Mouse (Mus musculus) lung, embryonic 14.5 days (tissue): ENCODE data around the gene Best3. TPM values are rescaled to one million over a fixed set of nuclear protein-coding genes. Genes with fewer than 3 reads are reported as not detected.

Source experiments
- ATAC-seq: fragments of 200-750 bp; cut with Nextera tagmentation; 2 replicates; pipeline ENCODE4 v1.8.0; 2017; ENCODE audit warnings: mild to moderate bottlenecking, moderate TSS enrichment, moderate library complexity; ENCODE audit not compliant: insufficient read depth
- DNase-seq: peaks from one replicate; pipeline ENCODE4 v3.0.0-alpha.2; 2015
- H3K27ac ChIP-seq: fragments of 300-500 bp; sonication (generic); 2 replicates; pipeline ENCODE4 v1.5.1; 2014; ENCODE audit warnings: low read depth, mild to moderate bottlenecking, moderate library complexity
- H3K27me3 ChIP-seq: fragments of 300-500 bp; sonication (generic); 2 replicates; pipeline ENCODE4 v1.6.1; 2014; ENCODE audit warnings: low read length, control low read depth; ENCODE audit not compliant: insufficient read depth
- H3K36me3 ChIP-seq: fragments of 300-500 bp; sonication (generic); 2 replicates; pipeline ENCODE4 v1.6.1; 2014; ENCODE audit warnings: control low read depth; ENCODE audit not compliant: insufficient read depth
- H3K4me1 ChIP-seq: fragments of 300-500 bp; sonication (generic); 2 replicates; pipeline ENCODE4 v1.6.1; 2014; ENCODE audit warnings: antibody characterized with exemption, control low read depth; ENCODE audit not compliant: insufficient read depth
- H3K4me2 ChIP-seq: fragments of 300-500 bp; sonication (generic); 2 replicates; pipeline ENCODE4 v1.6.1; 2014; ENCODE audit warnings: mild to moderate bottlenecking
- H3K4me3 ChIP-seq: fragments of 300-500 bp; sonication (generic); 2 replicates; pipeline ENCODE4 v1.5.1; 2014; ENCODE audit warnings: low read depth, low read length
- H3K9ac ChIP-seq: fragments of 300-500 bp; sonication (generic); 2 replicates; pipeline ENCODE4 v1.6.1; 2014
- H3K9me3 ChIP-seq: fragments of 300-500 bp; sonication (generic); 2 replicates; pipeline ENCODE4 v1.6.1; 2016; ENCODE audit warnings: low read depth, low read length, control low read depth
- CTCF ChIP-seq: IDR thresholded peaks from 2 replicates; pipeline ENCODE4 v1.5.1; 2016; ENCODE audit warnings: antibody characterized with exemption, low read depth
- WGBS: fragments of 180-500 bp; shearing (Covaris S2); extraction: QIAGEN DNeasy Blood & Tissue Kit; methylation state at CpG from one replicate; pipeline ENCODE4 v1.1.7; 2014; 5-methylcytosine and 5-hydroxymethylcytosine counted together
- polyA plus RNA-seq: library from polyadenylated mRNA; unstranded; fragments of >200 nt; fragmentation: Nextera tagmentation; extraction: Ambion mirVana; gene quantifications from 2 replicates; pipeline ENCODE4 v1.2.1, GENCODE M21; 2014

Best3 gene
- polyA plus RNA-seq, 1 experiment from 2014 or later: 0.11 TPM

DNA sequence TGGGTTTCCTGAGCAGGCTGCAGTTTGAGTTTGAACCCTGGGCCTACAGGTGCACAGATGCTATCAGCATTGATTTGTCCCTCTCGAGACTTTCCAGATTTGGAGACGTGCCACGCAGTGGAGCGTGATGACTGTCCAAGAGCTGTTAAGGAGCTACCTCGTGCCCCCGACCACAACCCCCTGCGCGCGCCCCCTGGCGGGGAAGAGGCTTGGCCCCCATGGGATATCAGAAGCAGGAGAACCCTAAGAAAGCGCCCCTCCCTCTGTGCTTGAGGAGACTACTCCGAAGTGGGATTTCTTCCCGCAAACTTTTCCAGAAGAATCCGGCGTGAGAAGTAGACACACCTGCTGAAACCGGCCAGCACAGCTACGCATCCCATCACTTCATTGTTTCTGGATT is 23.3 kb upstream of the Best3 start:
- no peak for ATAC-seq
- peak; percentile 39 for TF ChIP-seq CTCF
- Histone ChIP-seq H3K4me2 (peak overlapping the region; percentile 54; the same call in 1 of the 2 replicates), H3K9ac (no peak overlapping the region), H3K4me3 (no peak overlapping the region), H3K27me3 (no peaks in the 10 kb centered on the region), H3K9me3 (no peaks in the 10 kb centered on the region), H3K4me1 (peaks cover 12% of the 10 kb centered on the region), H3K27ac (no peak overlapping the region), H3K36me3 (no peaks in the 10 kb centered on the region)
- 45% methylated on average over 17 of the region's 17 CpGs for WGBS
- peak; percentile 18 for DNase-seq

DNA sequence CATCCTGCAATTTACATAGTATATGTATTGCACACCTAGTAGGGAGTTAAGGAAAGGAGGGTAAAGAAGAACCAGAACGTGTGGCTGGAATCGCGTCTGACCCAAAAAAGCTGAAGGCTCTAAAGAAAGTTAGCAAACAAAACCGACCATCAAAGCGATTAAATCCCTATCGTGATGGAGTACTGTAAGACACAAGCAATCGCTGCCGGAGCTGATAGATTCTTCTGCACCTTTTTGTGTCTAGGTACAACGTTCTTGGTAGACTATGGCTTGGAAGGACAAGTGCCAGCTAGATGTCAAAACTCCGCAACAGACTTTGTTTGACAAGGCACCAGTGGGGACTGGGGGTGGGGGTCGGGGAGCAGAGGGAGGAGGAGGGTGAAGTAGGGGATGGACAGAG is 22.0 kb upstream of the Best3 start:
- 47% methylated on average over 11 of the region's 11 CpGs for WGBS
- no peak for TF ChIP-seq CTCF
- H3K9me3 ChIP-seq: no peaks in the 10 kb centered on the region
- H3K4me2 ChIP-seq: peak overlapping the region; percentile 54
- no peaks in the 10 kb centered on the region for H3K36me3 ChIP-seq
- 0 out of 2 replicates have a peak overlapping the region, but pooled peaks have one; percentile 10 for H3K9ac ChIP-seq
- H3K4me1 ChIP-seq: peaks cover 12% of the 10 kb centered on the region
- peak; percentile 55 for DNase-seq
- peak overlapping the region; percentile 25 for H3K4me3 ChIP-seq
- H3K27ac ChIP-seq: peak overlapping the region; percentile 71
- H3K27me3 ChIP-seq: no peaks in the 10 kb centered on the region
- no peak for ATAC-seq

DNA sequence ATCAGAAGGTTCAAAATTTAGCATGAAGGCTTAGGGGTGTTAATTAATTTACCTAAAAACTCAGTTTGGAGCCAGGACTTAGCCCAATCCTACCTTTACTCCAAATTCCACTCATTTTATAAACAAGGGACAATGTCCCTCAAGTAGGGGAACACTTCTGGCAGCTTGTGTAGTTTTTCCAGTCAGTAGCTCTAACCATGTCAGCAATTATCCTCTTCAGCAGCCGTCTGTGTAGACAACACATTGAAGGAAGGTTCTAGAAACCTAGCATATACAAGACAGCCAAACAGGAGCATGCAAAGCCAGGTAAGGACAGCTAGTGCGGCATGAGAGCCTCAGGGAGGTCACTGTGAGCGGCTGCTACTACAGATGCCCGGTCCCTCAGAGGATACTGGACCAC is 21.5 kb upstream of the Best3 start:
- ATAC-seq (no peak), DNase-seq (no peak)
- no peaks in the 10 kb centered on the region for H3K27me3 ChIP-seq
- no peak overlapping the region for H3K9ac ChIP-seq
- no peaks in the 10 kb centered on the region for H3K9me3 ChIP-seq
- WGBS: 61% methylated on average over 4 of the region's 4 CpGs
- H3K4me3 ChIP-seq: no peak overlapping the region
- H3K27ac ChIP-seq: peak overlapping the region; percentile 71
- peaks cover 12% of the 10 kb centered on the region for H3K4me1 ChIP-seq
- TF ChIP-seq CTCF: no peak
- peak overlapping the region; percentile 54; the same call in 1 of the 2 replicates for H3K4me2 ChIP-seq
- H3K36me3 ChIP-seq: no peaks in the 10 kb centered on the region

DNA sequence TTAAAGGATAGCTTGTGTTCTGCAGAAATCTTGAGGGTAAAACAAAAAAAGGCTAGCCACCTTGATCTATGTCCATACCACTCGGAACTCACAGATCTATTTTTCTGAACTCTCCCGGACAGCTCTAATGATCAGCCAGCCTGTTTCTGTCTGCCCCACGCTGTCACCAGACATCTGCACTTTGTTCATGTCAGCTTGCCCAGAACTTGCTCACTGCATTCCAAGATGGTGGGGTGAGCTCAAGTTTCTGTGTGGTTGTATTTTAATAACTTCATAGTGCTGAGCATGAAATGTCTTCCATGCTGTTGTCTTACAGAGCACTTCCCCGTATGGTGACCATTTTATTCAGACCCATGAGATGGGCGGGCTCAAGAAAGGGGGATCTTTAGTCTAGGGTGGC is 20.8 kb upstream of the Best3 start:
- H3K4me3 ChIP-seq: no peak overlapping the region
- H3K9me3 ChIP-seq: no peaks in the 10 kb centered on the region
- no peak overlapping the region for H3K9ac ChIP-seq
- H3K36me3 ChIP-seq: no peaks in the 10 kb centered on the region
- H3K27me3 ChIP-seq: no peaks in the 10 kb centered on the region
- H3K4me2 ChIP-seq: no peak overlapping the region
- ATAC-seq (peak; percentile 96), DNase-seq (peak; percentile 95)
- H3K27ac ChIP-seq: peak overlapping the region; percentile 68
- no peak for TF ChIP-seq CTCF
- WGBS: 30% methylated on average over 5 of the region's 5 CpGs
- peaks cover 12% of the 10 kb centered on the region for H3K4me1 ChIP-seq

DNA sequence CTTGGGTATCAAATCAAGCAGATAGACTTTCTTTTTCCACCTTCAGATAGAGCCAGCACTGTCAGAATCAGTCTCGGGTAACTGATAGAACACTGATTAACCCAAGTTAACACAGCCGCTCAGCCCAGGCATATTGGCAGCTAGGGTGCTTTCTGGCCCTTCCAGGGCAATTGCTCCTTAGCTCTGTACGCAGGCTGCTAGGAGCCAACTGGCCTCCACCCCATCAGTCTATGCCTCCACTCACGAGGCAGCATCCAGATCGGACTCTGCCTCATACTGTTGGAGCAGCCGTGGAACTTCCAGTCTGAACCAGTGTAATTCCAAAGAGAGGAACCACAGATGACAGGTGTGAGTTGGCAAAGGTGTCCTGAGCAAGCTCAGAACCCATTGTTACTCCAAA is 20.0 kb upstream of the Best3 start:
- Histone ChIP-seq H3K9ac (no peak overlapping the region), H3K27ac (peak overlapping the region; percentile 68), H3K36me3 (no peaks in the 10 kb centered on the region), H3K9me3 (no peaks in the 10 kb centered on the region), H3K4me2 (no peak overlapping the region), H3K27me3 (no peaks in the 10 kb centered on the region), H3K4me1 (peaks cover 12% of the 10 kb centered on the region), H3K4me3 (no peak overlapping the region)
- TF ChIP-seq CTCF: no peak
- WGBS: 52% methylated on average over 6 of the region's 6 CpGs
- DNase-seq: peak; percentile 8
- ATAC-seq: 0 out of 2 replicates have a peak, but pooled peaks have one; percentile 11

DNA sequence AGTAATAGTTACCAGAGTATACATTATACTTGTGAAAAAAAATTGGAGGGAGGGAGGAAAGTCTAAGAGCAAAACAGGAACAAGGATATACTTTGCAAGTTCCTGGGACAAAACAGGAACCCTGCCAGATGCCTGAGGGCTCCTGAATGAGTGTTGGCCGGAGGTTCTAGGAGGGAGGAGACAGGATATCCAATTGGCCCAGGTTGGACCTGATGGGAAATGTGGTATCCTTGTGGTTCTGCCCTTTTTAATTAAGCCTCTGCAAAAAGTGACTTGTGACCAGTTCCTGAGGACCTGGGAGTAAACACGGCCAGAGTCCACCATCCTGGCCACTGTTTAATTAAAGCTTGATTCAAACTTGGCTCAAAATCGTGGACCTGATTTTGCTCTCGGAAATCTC is 17.4 kb upstream of the Best3 start:
- Histone ChIP-seq H3K36me3 (no peaks in the 10 kb centered on the region), H3K4me1 (peaks cover 10% of the 10 kb centered on the region), H3K4me2 (no peak overlapping the region), H3K9me3 (no peaks in the 10 kb centered on the region), H3K27ac (no peak overlapping the region), H3K9ac (no peak overlapping the region), H3K4me3 (no peak overlapping the region), H3K27me3 (no peaks in the 10 kb centered on the region)
- TF ChIP-seq CTCF: no peak
- DNase-seq (no peak), ATAC-seq (no peak)
- 77% methylated on average over 4 of the region's 4 CpGs for WGBS

DNA sequence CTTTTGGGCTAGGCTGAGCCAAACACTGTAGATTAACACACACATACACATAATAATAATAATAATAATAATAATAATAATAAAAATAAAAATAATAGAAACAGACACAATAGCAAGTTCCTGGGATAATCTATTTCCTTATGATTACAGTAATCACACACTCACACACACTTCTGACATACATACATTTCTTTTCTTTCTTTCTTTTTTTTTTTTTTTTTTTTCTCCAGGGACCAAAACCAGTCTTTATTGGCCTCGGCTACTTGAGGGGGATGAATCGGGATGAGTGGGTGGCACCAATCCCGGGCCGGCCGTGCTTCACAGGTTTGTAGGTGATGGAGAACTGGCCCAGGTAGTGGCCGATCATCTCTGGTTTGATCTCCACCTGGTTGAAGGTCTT is 13.6 kb upstream of the Best3 start, which contains the start of gene Gm10271:
TSS of gene Gm10271 (minus strand) at position 101 of the 400 bp plus-strand sequence.
- Histone ChIP-seq H3K4me2 (no peak within 1 kb of the TSS), H3K9me3 (no peaks in the 10 kb centered on the region), H3K36me3 (no peaks in the 10 kb centered on the region), H3K4me1 (no peaks in the 10 kb centered on the region), H3K27me3 (no peaks in the 10 kb centered on the region), H3K9ac (no peak within 1 kb of the TSS), H3K27ac (no peak within 1 kb of the TSS), H3K4me3 (no peak within 1 kb of the TSS)
- no peak for ATAC-seq
- TF ChIP-seq CTCF: no peak
- no peak for DNase-seq
- 97% methylated on average over 6 of the region's 6 CpGs for WGBS

DNA sequence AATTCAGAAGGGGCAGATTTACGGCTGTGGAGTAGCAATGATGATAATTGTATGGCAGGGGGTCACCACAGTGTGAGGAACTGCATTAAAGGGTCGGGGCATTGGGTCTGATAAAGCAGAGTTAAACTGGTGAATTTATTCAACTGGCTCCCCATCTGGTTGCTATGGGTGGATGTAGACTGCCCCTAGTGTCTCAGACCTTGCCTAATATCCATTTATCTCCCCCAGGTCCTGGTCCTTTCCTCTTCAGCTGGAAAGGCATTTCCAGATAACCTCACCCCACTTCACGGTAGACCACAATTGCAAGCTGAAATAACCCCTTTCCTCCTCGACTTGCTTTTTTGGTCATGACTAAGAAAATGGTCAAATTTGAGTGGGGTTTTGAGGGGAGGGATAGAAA is 8.7 kb upstream of the Best3 start:
- DNase-seq: no peak
- Histone ChIP-seq H3K36me3 (no peaks in the 10 kb centered on the region), H3K9me3 (no peaks in the 10 kb centered on the region), H3K4me3 (no peak overlapping the region), H3K27me3 (no peaks in the 10 kb centered on the region), H3K4me2 (no peak overlapping the region), H3K27ac (no peak overlapping the region), H3K9ac (no peak overlapping the region), H3K4me1 (no peaks in the 10 kb centered on the region)
- WGBS: 34% methylated on average over 4 of the region's 4 CpGs
- ATAC-seq: no peak
- no peak for TF ChIP-seq CTCF
